Mouse (Mus musculus) cerebral cortex, adult 2 months (tissue): ENCODE data around the gene Gm11037.

Experiments used
- WGBS: fragments of 180-500 bp; shearing (Covaris S2); methylation state at CpG from one replicate; pipeline ENCODE4 v1.1.7; 2018; 5-methylcytosine and 5-hydroxymethylcytosine counted together

Gene Gm11037

GRCm38 (mm10) chr2:131148353-131149253 is 15.3 kb downstream of the Gm11037 start:
- WGBS: 88% methylated on average over 8 of the region's 8 CpGs

- 91% methylated on average over 3 of the region's 3 CpGs for WGBS
These were observed 15.9 kb downstream of the Gm11037 start for GRCm38 (mm10) chr2:131149254-131149578.

GRCm38 (mm10) chr2:131152166-131152730 is 19.0 kb downstream of the Gm11037 start:
- 94% methylated on average over 7 of the region's 7 CpGs for WGBS

- WGBS: 97% methylated on average over 4 of the region's 4 CpGs
These were observed 20.7 kb downstream of the Gm11037 start for GRCm38 (mm10) chr2:131154036-131154435.

- 97% methylated on average over 7 of the region's 7 CpGs for WGBS
These were observed 23.7 kb downstream of the Gm11037 start for GRCm38 (mm10) chr2:131156987-131157386.

GRCm38 (mm10) chr2:131159491-131159910 is 26.2 kb downstream of the Gm11037 start:
- 1% methylated on average over 18 of the region's 18 CpGs for WGBS

- under 1% methylated on average over 54 of the region's 54 CpGs for WGBS
These were observed 26.8 kb downstream of the Gm11037 start, which contains the start of gene 1700037H04Rik for GRCm38 (mm10) chr2:131159938-131160581. Gene 1700037H04Rik (minus strand): TSS chr2:131160081.

GRCm38 (mm10) chr2:131160671-131161111 is 27.4 kb downstream of the Gm11037 start:
- WGBS: 0% methylated on average over 17 of the region's 17 CpGs

GRCm38 (mm10) chr2:131163924-131164323 is 30.6 kb downstream of the Gm11037 start:
- WGBS: 87% methylated on average over 7 of the region's 7 CpGs

- WGBS: 95% methylated on average over 2 of the region's 2 CpGs
These were observed 32.9 kb downstream of the Gm11037 start for GRCm38 (mm10) chr2:131166172-131166571.

- WGBS: 90% methylated on average over 6 of the region's 6 CpGs
These were observed 34.7 kb downstream of the Gm11037 start for GRCm38 (mm10) chr2:131167984-131168383.

GRCm38 (mm10) chr2:131168914-131169313 is 35.6 kb downstream of the Gm11037 start:
- 58% methylated on average over 1 of the region's 1 CpGs for WGBS

GRCm38 (mm10) chr2:131170936-131171335 is 37.6 kb downstream of the Gm11037 start:
- 64% methylated on average over 9 of the region's 9 CpGs for WGBS

GRCm38 (mm10) chr2:131171401-131172104 is 38.3 kb downstream of the Gm11037 start:
- WGBS: 45% methylated on average over 43 of the region's 43 CpGs

- WGBS: 80% methylated on average over 9 of the region's 9 CpGs
These were observed 39.0 kb downstream of the Gm11037 start for GRCm38 (mm10) chr2:131172322-131172721.

- 5% methylated on average over 11 of the region's 11 CpGs for WGBS
These were observed 41.4 kb downstream of the Gm11037 start for GRCm38 (mm10) chr2:131174700-131175099.

GRCm38 (mm10) chr2:131175286-131175944 is 42.1 kb downstream of the Gm11037 start:
- WGBS: 63% methylated on average over 3 of the region's 3 CpGs

- WGBS: 83% methylated on average over 1 of the region's 1 CpGs
These were observed 42.6 kb downstream of the Gm11037 start for GRCm38 (mm10) chr2:131175945-131176309.

- 65% methylated on average over 5 of the region's 5 CpGs for WGBS
These were observed 43.2 kb downstream of the Gm11037 start for GRCm38 (mm10) chr2:131176491-131176890.

- WGBS: 54% methylated on average over 9 of the region's 9 CpGs
These were observed 44.6 kb downstream of the Gm11037 start for GRCm38 (mm10) chr2:131177932-131178331.

- 10% methylated on average over 26 of the region's 26 CpGs for WGBS
These were observed 45.5 kb downstream of the Gm11037 start for GRCm38 (mm10) chr2:131178828-131179245.
